ENCODE assay signal across 8 mouse cellular contexts in the genomic region with DNA sequence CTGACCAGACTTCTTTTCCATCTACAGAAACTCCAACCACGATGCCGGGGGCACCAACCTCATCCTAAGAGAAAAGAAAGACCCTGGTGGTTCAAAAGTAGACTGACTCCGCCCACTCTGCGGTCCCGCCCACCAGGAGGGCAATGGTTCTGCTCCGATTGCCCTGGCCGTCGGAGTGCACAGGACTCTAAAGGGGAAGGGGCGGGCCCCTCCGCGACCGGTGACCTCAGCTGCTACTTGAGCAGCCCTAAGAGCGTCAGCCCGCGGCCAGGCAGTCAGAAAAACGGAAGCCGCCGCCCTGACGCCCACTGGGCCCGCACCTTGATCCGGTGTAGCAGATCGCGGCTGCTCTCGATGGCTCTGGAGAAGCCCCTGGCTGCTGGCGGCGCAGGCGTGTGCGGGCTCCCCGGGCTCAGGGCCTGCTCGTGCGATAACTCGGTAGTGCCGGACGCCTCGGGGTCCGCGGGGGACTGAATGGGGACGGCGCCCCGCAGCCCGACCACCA. TPM values are rescaled to one million over a fixed set of nuclear protein-coding genes. Genes with fewer than 3 reads are reported as not detected.
A peak's percentile ranks its signal among the peaks of the same experiment; 100 is the strongest.
DNase-seq lines count a peak whose midpoint lies in the region; ATAC-seq and TF ChIP-seq lines count a peak whose summit lies in the region.

No protein-coding gene starts in this region.

- under 1% methylated on average over 41 of the region's 41 CpGs for WGBS in forebrain, embryonic 10.5 days
- WGBS in heart, embryonic 14.5 days: under 1% methylated on average over 41 of the region's 41 CpGs
- WGBS in liver, embryonic 16.5 days (ENCODE audit: insufficient replicate concordance): 0% methylated on average over 41 of the region's 41 CpGs
- WGBS in neural tube, embryonic 12.5 days: under 1% methylated on average over 41 of the region's 41 CpGs

- no peaks in the 10 kb centered on the region for H3K36me3 ChIP-seq in ES-E14 (ENCODE audit: control insufficient read depth, insufficient read depth, low read length, poor library complexity, severe bottlenecking)
- peaks cover 11% of the 10 kb centered on the region for H3K36me3 ChIP-seq in forebrain, embryonic 10.5 days (replicated peaks)
- H3K36me3 ChIP-seq in heart, embryonic 14.5 days (ENCODE audit: control insufficient read depth, insufficient read depth, low read length): peaks cover 13% of the 10 kb centered on the region
- H3K36me3 ChIP-seq in liver, embryonic 16.5 days (ENCODE audit: control insufficient read depth, insufficient read depth): 0 out of 2 replicates have a peak, but pooled peaks cover 2% of the 10 kb centered on the region
- H3K36me3 ChIP-seq in neural tube, embryonic 12.5 days: peaks cover 6% of the 10 kb centered on the region
- no peaks in the 10 kb centered on the region; the same call in 1 of the 2 replicates for H3K36me3 ChIP-seq in testis, adult 2 months (ENCODE audit: control insufficient read depth, insufficient read depth, low read length)

- H3K4me3 ChIP-seq in ES-E14 (ENCODE audit: insufficient read depth in 1 of 2, low read depth in 1 of 2, low read length in 2 of 2, poor library complexity in 1 of 2, severe bottlenecking in 1 of 2): peak overlapping the region; percentile 88 to 89
- H3K4me3 ChIP-seq in forebrain, embryonic 10.5 days: peak overlapping the region; percentile 82
- peak overlapping the region; percentile 67 to 81 for H3K4me3 ChIP-seq in heart, embryonic 14.5 days (ENCODE audit: control insufficient read depth in 1 of 2, insufficient read depth in 1 of 2, low read depth in 1 of 2, low read length in 2 of 2)
- H3K4me3 ChIP-seq in liver, embryonic 16.5 days (ENCODE audit: low read depth, low read length): peak overlapping the region; percentile 90
- peak overlapping the region; percentile 97 for H3K4me3 ChIP-seq in neural tube, embryonic 12.5 days
- peak overlapping the region; percentile 86 for H3K4me3 ChIP-seq in testis, adult 2 months (ENCODE audit: control insufficient read depth, low read depth, low read length)

- no peaks in the 10 kb centered on the region for H3K9me3 ChIP-seq in ES-E14 (ENCODE audit: control insufficient read depth, insufficient read depth, low read depth, low read length)
- H3K9me3 ChIP-seq in forebrain, embryonic 10.5 days: no peaks in the 10 kb centered on the region
- H3K9me3 ChIP-seq in heart, embryonic 14.5 days (ENCODE audit: control insufficient read depth, low read length): no peaks in the 10 kb centered on the region
- H3K9me3 ChIP-seq in liver, embryonic 16.5 days (replicated peaks; ENCODE audit: control insufficient read depth, low read length): no peaks in the 10 kb centered on the region
- no peaks in the 10 kb centered on the region for H3K9me3 ChIP-seq in neural tube, embryonic 12.5 days

- DNase-seq in ES-E14 (ENCODE audit: low read depth, low spot score): peak; percentile 79
- peak; percentile 86 for DNase-seq in c-Kit-positive CD71-negative TER-119-negative erythroid progenitor cells, embryonic 14.5 days (ENCODE audit: low read depth)
- peak; percentile 86 for DNase-seq in forebrain, embryonic 10.5 days (ENCODE audit: extremely low spot score, low spot score)
- DNase-seq in kidney, postnatal 10 days: peak; percentile 91

- H3K4me1 ChIP-seq in ES-E14 (ENCODE audit: control insufficient read depth in 2 of 2, insufficient read depth in 2 of 2, low read length in 2 of 2, poor library complexity in 1 of 2): peaks cover 0 to 2% of the 10 kb centered on the region in 2 experiments; a peak in 2 of 4 replicates
- H3K4me1 ChIP-seq in forebrain, embryonic 10.5 days: peaks cover 20% of the 10 kb centered on the region
- 0 out of 4 replicates have a peak, but pooled peaks cover 0 to 3% of the 10 kb centered on the region in 2 experiments for H3K4me1 ChIP-seq in heart, embryonic 14.5 days (ENCODE audit: control insufficient read depth in 2 of 2, insufficient read depth in 2 of 2, low read length in 2 of 2)
- H3K4me1 ChIP-seq in liver, embryonic 16.5 days (ENCODE audit: control insufficient read depth, low read depth, low read length): peaks cover 6% of the 10 kb centered on the region
- H3K4me1 ChIP-seq in neural tube, embryonic 12.5 days: no peaks in the 10 kb centered on the region
- peaks cover 2% of the 10 kb centered on the region; the same call in 1 of the 2 replicates for H3K4me1 ChIP-seq in testis, adult 2 months (ENCODE audit: control insufficient read depth, insufficient read depth, low read length)

- H3K27me3 ChIP-seq in forebrain, embryonic 10.5 days (ENCODE audit: poor library complexity, severe bottlenecking): peaks cover 5% of the 10 kb centered on the region; the same call in 1 of the 2 replicates
- H3K27me3 ChIP-seq in heart, embryonic 14.5 days (ENCODE audit: control insufficient read depth, insufficient read depth, low read length): no peaks in the 10 kb centered on the region
- no peaks in the 10 kb centered on the region for H3K27me3 ChIP-seq in liver, embryonic 16.5 days (ENCODE audit: control insufficient read depth, insufficient read depth, low read depth, low read length)
- no peaks in the 10 kb centered on the region for H3K27me3 ChIP-seq in neural tube, embryonic 12.5 days (replicated peaks)
- H3K27me3 ChIP-seq in testis, adult 2 months (ENCODE audit: control insufficient read depth, insufficient read depth, low read length): no peaks in the 10 kb centered on the region

- in situ Hi-C loops in ES-E14 (cut with MboI; ENCODE audit: low sequenced_read_pairs in 2 of 2, unreplicated experiment in 2 of 2): no loop called here

- TF ChIP-seq POLR2A in testis, adult 2 months (IDR thresholded peaks at IDR 0.05; ENCODE audit: control insufficient read depth, low read depth, low read length): no peak

- no peak overlapping the region for H3K27ac ChIP-seq in ES-E14 (ENCODE audit: insufficient read depth, low read depth, low read length, poor library complexity, severe bottlenecking)
- H3K27ac ChIP-seq in forebrain, embryonic 10.5 days: peak overlapping the region; percentile 88
- peak overlapping the region; percentile 60 to 84 for H3K27ac ChIP-seq in heart, embryonic 14.5 days (replicated peaks in 1 of 2; ENCODE audit: control insufficient read depth in 1 of 2, insufficient read depth in 1 of 2, low read depth in 2 of 2, low read length in 2 of 2)
- peak overlapping the region; percentile 89 for H3K27ac ChIP-seq in liver, embryonic 16.5 days (ENCODE audit: low read length)
- peak overlapping the region; percentile 76 for H3K27ac ChIP-seq in neural tube, embryonic 12.5 days
- peak overlapping the region; percentile 41 for H3K27ac ChIP-seq in testis, adult 2 months (ENCODE audit: control insufficient read depth, insufficient read depth, low read depth, low read length)

- peak; percentile 89 for ATAC-seq in heart, embryonic 14.5 days (ENCODE audit: insufficient number of reproducible peaks, insufficient read depth, low FRiP score, low read depth)
- ATAC-seq in liver, embryonic 16.5 days (ENCODE audit: low read depth): peak; percentile 82
- peak; percentile 91 for ATAC-seq in neural tube, embryonic 12.5 days (ENCODE audit: low FRiP score, low read depth)

- H3K4me2 ChIP-seq in heart, embryonic 14.5 days (ENCODE audit: low read length): peak overlapping the region; percentile 77
- H3K4me2 ChIP-seq in liver, embryonic 16.5 days (ENCODE audit: low read depth, low read length): peak overlapping the region; percentile 100
- H3K4me2 ChIP-seq in neural tube, embryonic 12.5 days (replicated peaks): peak overlapping the region; percentile 73

- no peak for TF ChIP-seq CTCF in testis, adult 2 months (IDR thresholded peaks at IDR 0.05; ENCODE audit: control insufficient read depth, insufficient read depth, insufficient replicate concordance, low read depth, low read length)

- H3K9ac ChIP-seq in ES-E14 (ENCODE audit: insufficient read depth, low read depth, low read length, poor library complexity, severe bottlenecking): peak overlapping the region; percentile 81
- H3K9ac ChIP-seq in heart, embryonic 14.5 days (ENCODE audit: low read length): peak overlapping the region; percentile 77
- peak overlapping the region; percentile 81 for H3K9ac ChIP-seq in liver, embryonic 16.5 days (ENCODE audit: low read depth, low read length)
- peak overlapping the region; percentile 86 for H3K9ac ChIP-seq in neural tube, embryonic 12.5 days

TF ChIP-seq in ES-E14, 5 proteins besides CTCF, POLR2A, EP300 and RAD21:
- TF ChIP-seq ZNF384 (IDR thresholded peaks at IDR 0.05; ENCODE audit: low read depth, low read length): no peak
- no peak for TF ChIP-seq ZC3H11A (IDR thresholded peaks at IDR 0.05; ENCODE audit: borderline replicate concordance, low read depth, low read length)
- TF ChIP-seq HCFC1 (IDR thresholded peaks at IDR 0.05; ENCODE audit: borderline replicate concordance, insufficient read depth, low read length): no peak
- no peak for TF ChIP-seq CHD2 (IDR thresholded peaks at IDR 0.05; ENCODE audit: low read depth, low read length)
- TF ChIP-seq MAFK (IDR thresholded peaks at IDR 0.05; ENCODE audit: insufficient read depth, low read depth, low read length): no peak

RNA-seq across cellular contexts. Expression of gene Lactb, which starts 0.5 kb away (rescaled TPM):
- total RNA-seq in ES-E14 (2012; rRNA removed): 7.0 and 10.0 TPM in 2 replicates
- polyA plus RNA-seq in forebrain, embryonic 10.5 days (2016; fragmentation: Nextera tagmentation; extraction: Ambion mirVana): 9.2 and 9.6 TPM in 2 replicates
- polyA plus RNA-seq in heart, embryonic 14.5 days (2014; fragmentation: Nextera tagmentation; extraction: Ambion mirVana): 8.5 and 8.7 TPM in 2 replicates
- polyA plus RNA-seq in liver, embryonic 16.5 days (2015; fragmentation: Nextera tagmentation; extraction: Ambion mirVana): 3.6 and 4.4 TPM in 2 replicates
- polyA plus RNA-seq in neural tube, embryonic 12.5 days (2016; fragmentation: Nextera tagmentation; extraction: Ambion mirVana): 11.6 and 13.9 TPM in 2 replicates
- polyA plus RNA-seq in testis, adult 2 months (2012; rRNA removed): 3.9 and 5.2 TPM in 2 replicates

RNA-seq across cellular contexts. Expression of gene Rps27l, which starts 28.9 kb away (rescaled TPM):
- total RNA-seq in ES-E14 (2012; rRNA removed): 767 and 917 TPM in 2 replicates
- polyA plus RNA-seq in forebrain, embryonic 10.5 days (2016; fragmentation: Nextera tagmentation; extraction: Ambion mirVana): 818 and 845 TPM in 2 replicates
- 515 and 527 TPM in 2 replicates for polyA plus RNA-seq in heart, embryonic 14.5 days (2014; fragmentation: Nextera tagmentation; extraction: Ambion mirVana)
- 406 and 455 TPM in 2 replicates for polyA plus RNA-seq in liver, embryonic 16.5 days (2015; fragmentation: Nextera tagmentation; extraction: Ambion mirVana)
- polyA plus RNA-seq in neural tube, embryonic 12.5 days (2016; fragmentation: Nextera tagmentation; extraction: Ambion mirVana): 462 and 496 TPM in 2 replicates
- 61.0 and 75.7 TPM in 2 replicates for polyA plus RNA-seq in testis, adult 2 months (2012; rRNA removed)

RNA-seq across cellular contexts. Expression of gene Rab8b, which starts 55.3 kb away (rescaled TPM):
- total RNA-seq in ES-E14 (2012; rRNA removed): 7.0 and 7.9 TPM in 2 replicates
- polyA plus RNA-seq in forebrain, embryonic 10.5 days (2016; fragmentation: Nextera tagmentation; extraction: Ambion mirVana): 33.4 and 34.0 TPM in 2 replicates
- polyA plus RNA-seq in heart, embryonic 14.5 days (2014; fragmentation: Nextera tagmentation; extraction: Ambion mirVana): 16.7 and 18.9 TPM in 2 replicates
- 30.4 and 30.6 TPM in 2 replicates for polyA plus RNA-seq in liver, embryonic 16.5 days (2015; fragmentation: Nextera tagmentation; extraction: Ambion mirVana)
- polyA plus RNA-seq in neural tube, embryonic 12.5 days (2016; fragmentation: Nextera tagmentation; extraction: Ambion mirVana): 32.0 and 33.4 TPM in 2 replicates
- polyA plus RNA-seq in testis, adult 2 months (2012; rRNA removed): 8.6 and 10.9 TPM in 2 replicates
